Comparison of ENCODE assay signal across 20 mouse cellular contexts in the genomic region with DNA sequence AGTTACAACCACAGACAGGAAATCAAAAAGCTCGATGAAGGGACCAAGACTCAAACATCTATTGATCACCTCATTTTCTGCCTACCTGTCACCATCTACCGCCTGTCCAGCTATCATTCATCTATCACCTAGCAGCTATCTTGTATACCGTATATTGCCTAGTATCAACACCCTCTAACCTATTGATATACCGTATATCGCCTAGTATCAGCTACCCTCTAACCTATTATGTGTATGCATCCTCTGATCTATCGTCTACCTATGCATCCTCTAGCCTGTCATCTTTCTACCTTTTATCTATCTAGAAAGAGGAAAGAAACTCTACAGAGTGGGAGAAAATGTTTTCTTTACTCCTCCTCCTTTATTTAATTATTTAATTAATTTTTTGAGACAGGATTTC.
DNase-seq lines count a peak whose midpoint lies in the region; ATAC-seq lines count a peak whose summit lies in the region.
"Had no signal": no experiment of that assay in that cellular context is flagged by ENCODE, and none has a peak within 500 bp of the region (broad histone marks: within the 10 kb centered on the region; RNA-seq: fewer than 3 reads in every experiment).

No protein-coding gene starts in this region.

- no peak overlapping the region for H3K4me3 ChIP-seq in forebrain, embryonic 14.5 days (ENCODE audit: low read depth, low read length)
- H3K4me3 ChIP-seq in forebrain, embryonic 16.5 days (replicated peaks; ENCODE audit: low read length): no peak overlapping the region
- H3K4me3 ChIP-seq: embryonic facial prominence, embryonic 10.5 days; heart, adult 2 months; hindbrain, embryonic 10.5 days; intestine, embryonic 15.5 days had no signal

- 28% methylated on average over 6 of the region's 6 CpGs for WGBS in forebrain, embryonic 14.5 days
- 24% methylated on average over 6 of the region's 6 CpGs for WGBS in forebrain, embryonic 16.5 days

- no peak overlapping the region for H3K9ac ChIP-seq in forebrain, embryonic 14.5 days (ENCODE audit: low read length)
- no peak overlapping the region for H3K9ac ChIP-seq in forebrain, embryonic 16.5 days (replicated peaks; ENCODE audit: low read depth, low read length)
- H3K9ac ChIP-seq: hindbrain, embryonic 14.5 days; intestine, embryonic 15.5 days had no signal

- no peaks in the 10 kb centered on the region for H3K9me3 ChIP-seq in forebrain, embryonic 14.5 days (replicated peaks; ENCODE audit: control insufficient read depth, low read length)
- H3K9me3 ChIP-seq in forebrain, embryonic 16.5 days (ENCODE audit: control insufficient read depth, low read length): no peaks in the 10 kb centered on the region
- H3K9me3 ChIP-seq: intestine, embryonic 15.5 days had no signal

- peaks cover 3% of the 10 kb centered on the region; the same call in 1 of the 2 replicates for H3K4me1 ChIP-seq in forebrain, embryonic 14.5 days (ENCODE audit: control insufficient read depth, insufficient read depth, low read length)
- peaks cover 7% of the 10 kb centered on the region for H3K4me1 ChIP-seq in forebrain, embryonic 16.5 days (replicated peaks; ENCODE audit: control insufficient read depth, insufficient read depth, low read length)
- H3K4me1 ChIP-seq: intestine, embryonic 15.5 days had no signal

- H3K4me2 ChIP-seq in forebrain, embryonic 14.5 days (ENCODE audit: low read length): no peak overlapping the region
- H3K4me2 ChIP-seq in forebrain, embryonic 16.5 days (ENCODE audit: low read length): no peak overlapping the region
- H3K4me2 ChIP-seq: heart, embryonic 11.5 days; hindbrain, embryonic 14.5 days; intestine, embryonic 15.5 days had no signal

- no peak for ATAC-seq in forebrain, embryonic 14.5 days
- no peak for ATAC-seq in forebrain, embryonic 16.5 days
- no peak for ATAC-seq in CD4-positive, CD25-positive, alpha-beta regulatory T cell, adult 4 months
- ATAC-seq: intestine, embryonic 15.5 days; Patski had no signal

- H3K27me3 ChIP-seq in forebrain, embryonic 14.5 days (replicated peaks; ENCODE audit: control insufficient read depth, insufficient read depth, low read length): no peaks in the 10 kb centered on the region
- no peaks in the 10 kb centered on the region for H3K27me3 ChIP-seq in forebrain, embryonic 16.5 days (replicated peaks; ENCODE audit: control insufficient read depth, insufficient read depth, low read length)

- DNase-seq in embryo, embryonic 10 days (ENCODE audit: low spot score): peak; percentile 55
- no peak for DNase-seq in embryo, embryonic 9.5 days (ENCODE audit: extremely low spot score)
- DNase-seq in forebrain, embryonic 14.5 days (ENCODE audit: low spot score): peak; percentile 56
- peak; percentile 66 for DNase-seq in retina, embryonic 14.5 days (ENCODE audit: low spot score)
- no peak for DNase-seq in retina, postnatal 1 day
- DNase-seq: adrenal gland, adult 2 months; adrenal gland, postnatal 25 days; B cell, adult 2 months; cerebellum, adult 2 months; cerebellum, postnatal 10 days; gastrocnemius, postnatal 14 days; heart, adult 2 months had no signal

- no peaks in the 10 kb centered on the region for H3K36me3 ChIP-seq in forebrain, embryonic 14.5 days (ENCODE audit: control insufficient read depth, insufficient read depth, low read length)
- H3K36me3 ChIP-seq in forebrain, embryonic 16.5 days (ENCODE audit: control insufficient read depth, insufficient read depth): no peaks in the 10 kb centered on the region
- H3K36me3 ChIP-seq: embryonic facial prominence, embryonic 10.5 days; hindbrain, embryonic 10.5 days; intestine, embryonic 15.5 days had no signal

- H3K27ac ChIP-seq in forebrain, embryonic 14.5 days (ENCODE audit: low read depth, low read length): no peak overlapping the region
- H3K27ac ChIP-seq in forebrain, embryonic 16.5 days (ENCODE audit: low read length): no peak overlapping the region
- H3K27ac ChIP-seq: embryonic facial prominence, embryonic 10.5 days; heart, adult 2 months; hindbrain, embryonic 14.5 days; intestine, embryonic 15.5 days had no signal

Comparison
In these comparisons a context has a peak if more than half of its experiments do, and no peak if none do; other contexts are left out.
1. DNase-seq: peak in embryo, embryonic 10 days (single experiment), forebrain, embryonic 14.5 days (single experiment) and retina, embryonic 14.5 days (single experiment); none in embryo, embryonic 9.5 days (single experiment) and retina, postnatal 1 day (single experiment).